Mouse (Mus musculus) limb, embryonic 14.5 days (tissue): ENCODE results near the gene Tjp3. TPM values are rescaled to one million over a fixed set of nuclear protein-coding genes. Genes with fewer than 3 reads are reported as not detected.
A peak's percentile ranks its signal among the peaks of the same experiment; 100 is the strongest.
"Not testable (repeated sequence)": the region's sequence is repeated elsewhere in the genome, so short reads cannot be mapped to it uniquely, and the experiment has no call there.

Experiments used
- ATAC-seq: fragments of 200-750 bp; cut with Nextera tagmentation; 2 replicates; pipeline ENCODE4 v1.8.0; 2017; ENCODE audit warnings: low read depth, moderate number of reproducible peaks, moderate TSS enrichment; ENCODE audit not compliant: low FRiP score
- DNase-seq: peaks from one replicate; pipeline ENCODE4 v3.0.0-alpha.2; 2015; ENCODE audit warnings: low spot score
- H3K27ac ChIP-seq: fragments of 300-500 bp; sonication (generic); replicated peaks from 2 replicates; pipeline ENCODE4 v1.5.1; 2014; ENCODE audit warnings: low read depth, mild to moderate bottlenecking, low read length, moderate library complexity, mixed read lengths
- H3K27me3 ChIP-seq: fragments of 300-500 bp; sonication (generic); 2 replicates; pipeline ENCODE4 v1.6.1; 2014; ENCODE audit warnings: low read length, mixed read lengths; ENCODE audit not compliant: control insufficient read depth, insufficient read depth
- H3K36me3 ChIP-seq: fragments of 300-500 bp; sonication (generic); 2 replicates; pipeline ENCODE4 v1.6.1; 2014; ENCODE audit warnings: mild to moderate bottlenecking, low read length, moderate library complexity, mixed read lengths; ENCODE audit not compliant: control insufficient read depth, insufficient read depth
- H3K4me1 ChIP-seq: fragments of 300-500 bp; sonication (generic); 2 replicates; pipeline ENCODE4 v1.6.1; 2014; ENCODE audit warnings: antibody characterized with exemption, low read length, mixed read lengths; ENCODE audit not compliant: control insufficient read depth, insufficient read depth
- H3K4me2 ChIP-seq: fragments of 300-500 bp; sonication (generic); replicated peaks from 2 replicates; pipeline ENCODE4 v1.6.1; 2014; ENCODE audit warnings: low read depth, mild to moderate bottlenecking, low read length, moderate library complexity; ENCODE audit not compliant: severe bottlenecking
- H3K4me3 ChIP-seq: fragments of 300-500 bp; sonication (generic); replicated peaks from 2 replicates; pipeline ENCODE4 v1.5.1; 2014; ENCODE audit warnings: low read length
- H3K9ac ChIP-seq: fragments of 300-500 bp; sonication (generic); 2 replicates; pipeline ENCODE4 v1.6.1; 2014; ENCODE audit warnings: mild to moderate bottlenecking, low read depth, low read length, moderate library complexity; ENCODE audit not compliant: severe bottlenecking
- H3K9me3 ChIP-seq: fragments of 300-500 bp; sonication (generic); 2 replicates; pipeline ENCODE4 v1.6.1; 2016; ENCODE audit warnings: low read length; ENCODE audit not compliant: control insufficient read depth
- POLR2A ChIP-seq: fragments of 200-500 bp; IDR thresholded peaks from 2 replicates; pipeline ENCODE4 v1.8.0; 2012; ENCODE audit warnings: inconsistent platforms, mild to moderate bottlenecking, moderate library complexity, borderline replicate concordance; ENCODE audit not compliant: insufficient read depth, insufficient read length; ENCODE audit errors: extremely low read depth
- WGBS: fragments of 180-500 bp; shearing (Covaris S2); extraction: QIAGEN DNeasy Blood & Tissue Kit; methylation state at CpG from one replicate; pipeline ENCODE4 v1.1.7; 2014; 5-methylcytosine and 5-hydroxymethylcytosine counted together
- microRNA-seq: library from miRNA; unstranded; fragments of <30 nt; microRNA quantifications from one replicate; pipeline ENCODE4, GENCODE M21; 2016
- polyA plus RNA-seq, 2 experiments: library from polyadenylated mRNA; depleted of rRNA in 1 of 2; stranded (reverse) in 1 of 2; unstranded in 1 of 2; fragments of >200 nt; fragmentation: Nextera tagmentation in 1 of 2; extraction: Ambion mirVana in 1 of 2; gene quantifications; 2 replicates each; pipeline versions ENCODE4 v1.2.1 to v1.2.3; 2012 to 2014

The Tjp3 gene
- polyA plus RNA-seq, 2 experiments = 2.8 to 5.2 TPM

- 54% methylated on average over 7 of the region's 7 CpGs for WGBS
- Histone ChIP-seq H3K4me2 (no peak overlapping the region), H3K4me1 (peaks cover 12% of the 10 kb centered on the region), H3K27ac (no peak overlapping the region), H3K9ac (no peak overlapping the region), H3K4me3 (no peak overlapping the region), H3K36me3 (no peaks in the 10 kb centered on the region; the same call in 1 of the 2 replicates), H3K9me3 (no peaks in the 10 kb centered on the region), H3K27me3 (peaks cover 35% of the 10 kb centered on the region)
- no peak for TF ChIP-seq POLR2A
- DNase-seq (no peak), ATAC-seq (no peak)
These were observed 59.9 kb downstream of the Tjp3 start for GRCm38 (mm10) chr10:81231436-81231835.

DNA sequence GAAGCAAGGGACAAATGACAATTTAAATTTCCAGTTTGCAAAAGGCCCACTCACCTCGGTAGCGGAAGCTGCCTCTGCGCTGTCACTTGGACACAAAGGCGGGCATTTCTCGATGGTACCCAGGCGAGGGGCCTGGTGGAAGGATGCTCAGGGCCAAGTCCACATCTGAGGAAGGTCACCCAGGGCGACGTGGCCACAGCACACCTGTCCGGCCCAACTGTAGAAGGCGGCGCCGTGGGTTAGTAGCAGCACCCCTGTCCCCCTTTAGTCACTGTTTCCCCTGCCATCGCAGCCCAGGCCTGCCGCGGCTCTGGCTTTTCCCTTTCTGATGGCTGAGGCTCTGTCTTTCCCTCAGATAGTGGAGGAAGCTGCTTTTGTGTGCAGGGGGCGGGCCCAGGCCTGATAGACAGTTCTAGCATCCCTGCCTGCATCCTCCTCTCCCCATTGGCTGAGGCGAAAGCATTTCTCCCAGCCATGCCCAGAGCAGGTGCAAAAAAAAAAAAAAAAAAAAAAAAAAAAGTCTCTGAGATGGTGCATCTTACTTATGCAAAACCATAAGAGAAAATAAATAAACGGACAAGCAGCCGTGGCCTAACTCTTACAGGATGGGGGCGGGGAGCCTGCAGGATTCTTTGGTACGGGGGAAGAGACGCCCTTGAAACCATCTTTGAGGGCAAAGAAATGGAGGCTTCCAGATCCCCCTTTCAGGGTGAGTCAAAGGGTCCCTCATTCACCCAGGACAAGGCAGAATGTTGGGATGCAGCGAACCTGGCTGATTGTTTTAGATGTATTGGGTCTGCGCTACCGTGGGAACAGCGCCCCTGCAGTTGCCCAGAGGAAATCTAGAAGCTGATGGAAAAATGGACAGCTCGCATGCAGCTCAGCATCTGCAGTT is 60.7 kb downstream of the Tjp3 start, which contains the start of gene Atcay:
Gene Atcay, minus strand, starts transcription at position 396 of the 895 bp plus-strand sequence.
- peaks cover 35% of the 10 kb centered on the region for H3K27me3 ChIP-seq
- no peaks in the 10 kb centered on the region for H3K36me3 ChIP-seq
- TF ChIP-seq POLR2A = no peak
- peaks cover 12% of the 10 kb centered on the region for H3K4me1 ChIP-seq
- H3K9me3 ChIP-seq = no peaks in the 10 kb centered on the region
- 0 out of 2 replicates have a peak within 1 kb of the TSS, but pooled peaks have one; percentile 0 for H3K4me3 ChIP-seq
- 0 out of 2 replicates have a peak within 1 kb of the TSS, but pooled peaks have one; percentile 12 for H3K9ac ChIP-seq
- H3K4me2 ChIP-seq = peak within 1 kb of the TSS; percentile 32
- DNase-seq (no peak), ATAC-seq (0 out of 2 replicates have a peak, but pooled peaks have one; percentile 23)
- H3K27ac ChIP-seq = no peak within 1 kb of the TSS
- 9% methylated on average over 27 of the region's 27 CpGs for WGBS

GRCm38 (mm10) chr10:81229735-81230437 is 61.5 kb downstream of the Tjp3 start:
- 0 out of 2 replicates have a peak overlapping the region, but pooled peaks have one; percentile 12 for H3K9ac ChIP-seq
- peaks cover 35% of the 10 kb centered on the region for H3K27me3 ChIP-seq
- no peaks in the 10 kb centered on the region for H3K9me3 ChIP-seq
- WGBS = 12% methylated on average over 20 of the region's 20 CpGs
- no peak overlapping the region for H3K27ac ChIP-seq
- peaks cover 12% of the 10 kb centered on the region for H3K4me1 ChIP-seq
- peak overlapping the region; percentile 32 for H3K4me2 ChIP-seq
- H3K4me3 ChIP-seq = no peak overlapping the region
- DNase-seq (no peak), ATAC-seq (no peak)
- no peak for TF ChIP-seq POLR2A
- no peaks in the 10 kb centered on the region for H3K36me3 ChIP-seq

DNA sequence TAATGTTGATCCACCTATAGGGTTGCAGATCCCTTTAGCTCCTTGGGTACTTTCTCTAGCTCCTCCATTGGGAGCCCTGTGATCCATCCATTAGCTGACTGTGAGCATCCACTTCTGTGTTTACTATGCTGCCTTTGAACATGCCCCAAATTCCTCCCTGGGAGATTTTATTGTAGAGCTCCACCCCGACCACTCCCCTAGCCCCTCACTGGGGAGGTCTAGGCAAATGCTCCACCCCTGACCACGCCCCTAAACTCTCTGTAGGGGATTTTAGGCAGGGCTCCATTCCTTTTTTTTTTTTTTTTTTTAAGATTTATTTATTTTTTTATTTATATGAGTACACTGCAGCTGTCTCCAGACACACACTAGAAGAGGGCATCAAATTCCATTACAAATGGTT is 67.7 kb downstream of the Tjp3 start:
- H3K4me1 ChIP-seq, H3K4me3 ChIP-seq, ATAC-seq, H3K9me3 ChIP-seq, H3K36me3 ChIP-seq, H3K4me2 ChIP-seq, H3K27ac ChIP-seq, DNase-seq, H3K9ac ChIP-seq, H3K27me3 ChIP-seq: not testable (repeated sequence)
- 45% methylated on average over 2 of the region's 2 CpGs for WGBS

Small RNA genes lying within 50 kb of the gene (microRNA-seq; reads per million reads assigned to microRNA genes)
- gene Mir3057 = 2.1 reads per million

Other genes starting within 250 kb of the Tjp3 start
Only the 30 nearest of the 32 such genes appear.
- 79.0 and 93.4 TPM in 2 replicates for gene Thop1, start 221.5 kb downstream of the Tjp3 start, polyA plus RNA-seq (2012; rRNA removed)
- 52.4 and 54.1 TPM in 2 replicates for gene Thop1, start 221.5 kb downstream of the Tjp3 start, polyA plus RNA-seq (2014; fragmentation: Nextera tagmentation; extraction: Ambion mirVana)
- gene Creb3l3, start 192.7 kb downstream of the Tjp3 start, polyA plus RNA-seq (2012; rRNA removed) = 0.44 and 0.54 TPM in 2 replicates
- gene Creb3l3, start 192.7 kb downstream of the Tjp3 start, polyA plus RNA-seq (2014; fragmentation: Nextera tagmentation; extraction: Ambion mirVana) = 0.58 and 0.74 TPM in 2 replicates
- 165 and 176 TPM in 2 replicates for gene Map2k2, start 185.7 kb downstream of the Tjp3 start, polyA plus RNA-seq (2012; rRNA removed)
- 176 and 199 TPM in 2 replicates for gene Map2k2, start 185.7 kb downstream of the Tjp3 start, polyA plus RNA-seq (2014; fragmentation: Nextera tagmentation; extraction: Ambion mirVana)
- gene Zbtb7a, start 156.4 kb downstream of the Tjp3 start, polyA plus RNA-seq (2012; rRNA removed) = 17.7 and 21.0 TPM in 2 replicates
- 30.6 and 35.9 TPM in 2 replicates for gene Zbtb7a, start 156.4 kb downstream of the Tjp3 start, polyA plus RNA-seq (2014; fragmentation: Nextera tagmentation; extraction: Ambion mirVana)
- 35.1 and 49.4 TPM in 2 replicates for gene Pias4, start 123.7 kb downstream of the Tjp3 start, polyA plus RNA-seq (2012; rRNA removed)
- 40.4 and 44.2 TPM in 2 replicates for gene Pias4, start 123.7 kb downstream of the Tjp3 start, polyA plus RNA-seq (2014; fragmentation: Nextera tagmentation; extraction: Ambion mirVana)
- 1,329 and 1,559 TPM in 2 replicates for gene Eef2, start 115.0 kb downstream of the Tjp3 start, polyA plus RNA-seq (2012; rRNA removed)
- gene Eef2, start 115.0 kb downstream of the Tjp3 start, polyA plus RNA-seq (2014; fragmentation: Nextera tagmentation; extraction: Ambion mirVana) = 544 and 581 TPM in 2 replicates
- 73.0 and 81.8 TPM in 2 replicates for gene Dapk3, start 108.6 kb downstream of the Tjp3 start, polyA plus RNA-seq (2012; rRNA removed)
- 57.7 and 60.9 TPM in 2 replicates for gene Dapk3, start 108.6 kb downstream of the Tjp3 start, polyA plus RNA-seq (2014; fragmentation: Nextera tagmentation; extraction: Ambion mirVana)
- not detected in 2 replicates for gene 4930442H23Rik, start 107.7 kb downstream of the Tjp3 start, polyA plus RNA-seq (2012; rRNA removed)
- gene 4930442H23Rik, start 107.7 kb downstream of the Tjp3 start, polyA plus RNA-seq (2014; fragmentation: Nextera tagmentation; extraction: Ambion mirVana) = not detected in 2 replicates
- gene Nmrk2, start 89.5 kb downstream of the Tjp3 start, polyA plus RNA-seq (2012; rRNA removed) = 0.31 and 0.43 TPM in 2 replicates
- gene Nmrk2, start 89.5 kb downstream of the Tjp3 start, polyA plus RNA-seq (2014; fragmentation: Nextera tagmentation; extraction: Ambion mirVana) = 0.64 and 0.87 TPM in 2 replicates
- 0.67 and 0.74 TPM in 2 replicates for gene Atcay, start 60.7 kb downstream of the Tjp3 start, polyA plus RNA-seq (2012; rRNA removed)
- gene Atcay, start 60.7 kb downstream of the Tjp3 start, polyA plus RNA-seq (2014; fragmentation: Nextera tagmentation; extraction: Ambion mirVana) = 0.25 TPM in 1 of 2 replicates, not detected in the other
- gene Zfr2, start 58.4 kb downstream of the Tjp3 start, polyA plus RNA-seq (2012; rRNA removed) = 39.7 and 44.7 TPM in 2 replicates
- 9.7 and 10.5 TPM in 2 replicates for gene Zfr2, start 58.4 kb downstream of the Tjp3 start, polyA plus RNA-seq (2014; fragmentation: Nextera tagmentation; extraction: Ambion mirVana)
- gene Matk, start 38.6 kb downstream of the Tjp3 start, polyA plus RNA-seq (2012; rRNA removed) = 9.9 and 10.6 TPM in 2 replicates
- 5.9 and 6.8 TPM in 2 replicates for gene Matk, start 38.6 kb downstream of the Tjp3 start, polyA plus RNA-seq (2014; fragmentation: Nextera tagmentation; extraction: Ambion mirVana)
- gene Mrpl54, start 24.6 kb downstream of the Tjp3 start, polyA plus RNA-seq (2012; rRNA removed) = 93.0 and 124 TPM in 2 replicates
- 200 and 202 TPM in 2 replicates for gene Mrpl54, start 24.6 kb downstream of the Tjp3 start, polyA plus RNA-seq (2014; fragmentation: Nextera tagmentation; extraction: Ambion mirVana)
- gene Apba3, start 24.6 kb downstream of the Tjp3 start, polyA plus RNA-seq (2012; rRNA removed) = 77.9 and 102 TPM in 2 replicates
- gene Apba3, start 24.6 kb downstream of the Tjp3 start, polyA plus RNA-seq (2014; fragmentation: Nextera tagmentation; extraction: Ambion mirVana) = 58.2 and 59.2 TPM in 2 replicates
- 70.4 and 93.4 TPM in 2 replicates for gene Pip5k1c, start 1.4 kb upstream of the Tjp3 start, polyA plus RNA-seq (2012; rRNA removed)
- gene Pip5k1c, start 1.4 kb upstream of the Tjp3 start, polyA plus RNA-seq (2014; fragmentation: Nextera tagmentation; extraction: Ambion mirVana) = 53.0 and 60.4 TPM in 2 replicates
- 46.5 and 50.0 TPM in 2 replicates for gene Cactin, start 29.5 kb upstream of the Tjp3 start, polyA plus RNA-seq (2012; rRNA removed)
- gene Cactin, start 29.5 kb upstream of the Tjp3 start, polyA plus RNA-seq (2014; fragmentation: Nextera tagmentation; extraction: Ambion mirVana) = 25.3 and 33.9 TPM in 2 replicates
- 9.2 and 13.7 TPM in 2 replicates for gene Tbxa2r, start 37.1 kb upstream of the Tjp3 start, polyA plus RNA-seq (2012; rRNA removed)
- gene Tbxa2r, start 37.1 kb upstream of the Tjp3 start, polyA plus RNA-seq (2014; fragmentation: Nextera tagmentation; extraction: Ambion mirVana) = 8.5 and 10.8 TPM in 2 replicates
- 0.09 and 0.12 TPM in 2 replicates for gene Gipc3, start 51.7 kb upstream of the Tjp3 start, polyA plus RNA-seq (2012; rRNA removed)
- 0.06 TPM in 2 replicates for gene Gipc3, start 51.7 kb upstream of the Tjp3 start, polyA plus RNA-seq (2014; fragmentation: Nextera tagmentation; extraction: Ambion mirVana)
- gene Hmg20b, start 58.9 kb upstream of the Tjp3 start, polyA plus RNA-seq (2012; rRNA removed) = 135 and 137 TPM in 2 replicates
- gene Hmg20b, start 58.9 kb upstream of the Tjp3 start, polyA plus RNA-seq (2014; fragmentation: Nextera tagmentation; extraction: Ambion mirVana) = 92.9 and 104 TPM in 2 replicates
- gene Mfsd12, start 65.9 kb upstream of the Tjp3 start, polyA plus RNA-seq (2012; rRNA removed) = 12.0 and 18.5 TPM in 2 replicates
- 6.8 and 8.0 TPM in 2 replicates for gene Mfsd12, start 65.9 kb upstream of the Tjp3 start, polyA plus RNA-seq (2014; fragmentation: Nextera tagmentation; extraction: Ambion mirVana)
- 0.43 and 0.95 TPM in 2 replicates for gene 4930404N11Rik, start 74.2 kb upstream of the Tjp3 start, polyA plus RNA-seq (2012; rRNA removed)
- gene 4930404N11Rik, start 74.2 kb upstream of the Tjp3 start, polyA plus RNA-seq (2014; fragmentation: Nextera tagmentation; extraction: Ambion mirVana) = 0.37 and 0.41 TPM in 2 replicates
- 109 and 142 TPM in 2 replicates for gene Fzr1, start 86.9 kb upstream of the Tjp3 start, polyA plus RNA-seq (2012; rRNA removed)
- 92.8 and 95.5 TPM in 2 replicates for gene Fzr1, start 86.9 kb upstream of the Tjp3 start, polyA plus RNA-seq (2014; fragmentation: Nextera tagmentation; extraction: Ambion mirVana)
- gene Dohh, start 92.8 kb upstream of the Tjp3 start, polyA plus RNA-seq (2012; rRNA removed) = 54.3 and 66.7 TPM in 2 replicates
- 60.0 and 63.7 TPM in 2 replicates for gene Dohh, start 92.8 kb upstream of the Tjp3 start, polyA plus RNA-seq (2014; fragmentation: Nextera tagmentation; extraction: Ambion mirVana)
- 4.3 and 5.0 TPM in 2 replicates for gene Gm48551, start 92.9 kb upstream of the Tjp3 start, polyA plus RNA-seq (2012; rRNA removed)
- 1.1 and 2.9 TPM in 2 replicates for gene Gm48551, start 92.9 kb upstream of the Tjp3 start, polyA plus RNA-seq (2014; fragmentation: Nextera tagmentation; extraction: Ambion mirVana)
- 6.8 and 9.5 TPM in 2 replicates for gene Gm48552, start 97.4 kb upstream of the Tjp3 start, polyA plus RNA-seq (2012; rRNA removed)
- gene Gm48552, start 97.4 kb upstream of the Tjp3 start, polyA plus RNA-seq (2014; fragmentation: Nextera tagmentation; extraction: Ambion mirVana) = 0.99 and 1.2 TPM in 2 replicates
- gene Smim24, start 101.5 kb upstream of the Tjp3 start, polyA plus RNA-seq (2012; rRNA removed) = 7.5 and 7.8 TPM in 2 replicates
- gene Smim24, start 101.5 kb upstream of the Tjp3 start, polyA plus RNA-seq (2014; fragmentation: Nextera tagmentation; extraction: Ambion mirVana) = 4.3 and 4.6 TPM in 2 replicates
- gene Nfic, start 164.1 kb upstream of the Tjp3 start, polyA plus RNA-seq (2012; rRNA removed) = 38.1 and 56.4 TPM in 2 replicates
- 97.3 and 98.9 TPM in 2 replicates for gene Nfic, start 164.1 kb upstream of the Tjp3 start, polyA plus RNA-seq (2014; fragmentation: Nextera tagmentation; extraction: Ambion mirVana)
- 5.9 and 7.9 TPM in 2 replicates for gene Celf5, start 191.1 kb upstream of the Tjp3 start, polyA plus RNA-seq (2012; rRNA removed)
- 0.85 and 1.6 TPM in 2 replicates for gene Celf5, start 191.1 kb upstream of the Tjp3 start, polyA plus RNA-seq (2014; fragmentation: Nextera tagmentation; extraction: Ambion mirVana)
- gene Ncln, start 204.8 kb upstream of the Tjp3 start, polyA plus RNA-seq (2012; rRNA removed) = 218 and 324 TPM in 2 replicates
- 76.4 and 89.7 TPM in 2 replicates for gene Ncln, start 204.8 kb upstream of the Tjp3 start, polyA plus RNA-seq (2014; fragmentation: Nextera tagmentation; extraction: Ambion mirVana)
- gene S1pr4, start 208.6 kb upstream of the Tjp3 start, polyA plus RNA-seq (2012; rRNA removed) = 0.50 and 0.79 TPM in 2 replicates
- gene S1pr4, start 208.6 kb upstream of the Tjp3 start, polyA plus RNA-seq (2014; fragmentation: Nextera tagmentation; extraction: Ambion mirVana) = 0.23 and 0.66 TPM in 2 replicates